Mouse (Mus musculus): ENCODE results near the gene Sctr.

DNA sequence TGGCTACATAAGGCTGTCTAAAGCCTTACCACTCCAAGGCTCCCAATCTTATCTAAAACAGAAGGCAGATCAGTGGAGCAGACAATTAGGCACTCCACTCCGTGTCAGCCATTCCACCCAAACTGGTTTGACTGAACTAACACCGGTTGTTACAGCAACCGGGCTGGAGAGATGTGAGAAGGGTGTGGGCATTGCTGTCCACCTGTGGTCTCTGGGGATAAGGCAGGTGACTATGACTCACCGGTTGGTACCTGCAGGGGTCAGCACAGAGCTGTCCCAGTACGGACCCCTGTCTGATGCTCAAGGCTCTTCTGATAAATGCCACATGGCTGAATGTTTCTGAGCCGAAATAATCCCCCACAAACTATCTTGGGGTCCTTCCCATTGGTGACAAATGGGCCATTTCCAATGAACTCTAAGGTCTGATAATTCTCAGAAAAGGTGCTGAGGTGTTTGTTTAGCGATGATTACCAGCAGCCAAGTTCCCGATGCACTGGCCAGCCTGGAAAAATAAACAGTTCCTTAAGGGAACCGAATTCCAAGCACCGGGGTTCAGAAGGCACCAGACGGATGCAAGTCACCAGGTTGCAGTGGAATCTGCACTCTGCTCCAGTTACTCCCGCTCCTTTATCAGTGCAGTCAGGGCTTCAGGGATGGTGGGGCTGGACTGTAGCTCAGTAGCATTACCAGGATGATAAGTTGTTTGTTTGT, 40.7 kb upstream of the Sctr start:
- TF ChIP-seq CTCF (IDR thresholded peaks at IDR 0.05; ENCODE audit: low read depth, low read length) (peak; percentile 40), EP300 (IDR thresholded peaks at IDR 0.05; ENCODE audit: insufficient read depth, low read depth, low read length) (no peak)

Data from ES-Bruce4 (cell line).